Mouse (Mus musculus) midbrain, embryonic 14.5 days (tissue): ENCODE results near the gene Dnajb12. TPM values are rescaled to one million over a fixed set of nuclear protein-coding genes. Genes with fewer than 3 reads are reported as not detected.

Experiments used
- ATAC-seq: fragments of 200-750 bp; cut with Nextera tagmentation; 2 replicates; pipeline ENCODE4 v1.8.0; 2017; ENCODE audit warnings: moderate number of reproducible peaks, moderate library complexity; ENCODE audit not compliant: low FRiP score, low TSS enrichment
- DNase-seq: peaks from one replicate; pipeline ENCODE4 v3.0.0-alpha.2; 2015
- H3K27ac ChIP-seq: fragments of 300-500 bp; sonication (generic); replicated peaks from 2 replicates; pipeline ENCODE4 v1.5.1; 2014; ENCODE audit warnings: mild to moderate bottlenecking, low read depth, low read length, moderate library complexity
- H3K27me3 ChIP-seq: fragments of 300-500 bp; sonication (generic); 2 replicates; pipeline ENCODE4 v1.6.1; 2014; ENCODE audit warnings: low read length, control low read depth, mixed read lengths; ENCODE audit not compliant: control insufficient read depth, insufficient read depth
- H3K36me3 ChIP-seq: fragments of 300-500 bp; sonication (generic); 2 replicates; pipeline ENCODE4 v1.6.1; 2014; ENCODE audit warnings: low read length, control low read depth; ENCODE audit not compliant: control insufficient read depth, insufficient read depth
- H3K4me1 ChIP-seq: fragments of 300-500 bp; sonication (generic); 2 replicates; pipeline ENCODE4 v1.6.1; 2014; ENCODE audit warnings: mild to moderate bottlenecking, antibody characterized with exemption, low read length, control low read depth; ENCODE audit not compliant: control insufficient read depth, insufficient read depth
- H3K4me2 ChIP-seq: fragments of 300-500 bp; sonication (generic); 2 replicates; pipeline ENCODE4 v1.6.1; 2014; ENCODE audit warnings: mild to moderate bottlenecking, low read length, moderate library complexity
- H3K4me3 ChIP-seq: fragments of 300-500 bp; sonication (generic); replicated peaks from 2 replicates; pipeline ENCODE4 v1.5.1; 2014; ENCODE audit warnings: low read depth, low read length
- H3K9ac ChIP-seq: fragments of 300-500 bp; sonication (generic); replicated peaks from 2 replicates; pipeline ENCODE4 v1.6.1; 2014; ENCODE audit warnings: mild to moderate bottlenecking, low read length, moderate library complexity
- H3K9me3 ChIP-seq: fragments of 300-500 bp; sonication (generic); 2 replicates; pipeline ENCODE4 v1.6.1; 2016; ENCODE audit warnings: low read length, control low read depth, mixed read lengths; ENCODE audit not compliant: control insufficient read depth
- WGBS: fragments of 180-500 bp; shearing (Covaris S2); extraction: QIAGEN DNeasy Blood & Tissue Kit; methylation state at CpG from one replicate; pipeline ENCODE4 v1.1.7; 2014; 5-methylcytosine and 5-hydroxymethylcytosine counted together
- polyA plus RNA-seq: library from polyadenylated mRNA; unstranded; fragments of >200 nt; fragmentation: Nextera tagmentation; extraction: Ambion mirVana; gene quantifications from 2 replicates; pipeline ENCODE4 v1.2.1, GENCODE M21; 2014

Dnajb12 gene
- polyA plus RNA-seq, 1 experiment from 2014 or later = 20.5 TPM

- Histone ChIP-seq H3K4me2 (peak overlapping the region; percentile 52), H3K36me3 (no peaks in the 10 kb centered on the region), H3K27ac (peak overlapping the region; percentile 71; the same call in 1 of the 2 replicates), H3K4me3 (peak overlapping the region; percentile 14; the same call in 1 of the 2 replicates), H3K4me1 (peaks cover 16% of the 10 kb centered on the region), H3K27me3 (no peaks in the 10 kb centered on the region), H3K9me3 (no peaks in the 10 kb centered on the region), H3K9ac (peak overlapping the region; percentile 39)
- DNase-seq (peak; percentile 80), ATAC-seq (peak; percentile 49)
- 37% methylated on average over 13 of the region's 13 CpGs for WGBS
Observed at GRCm38 (mm10) chr10:59943421-59943989, 64.1 kb downstream of the Dnajb12 start.

GRCm38 (mm10) chr10:59945416-59945815 is 66.1 kb downstream of the Dnajb12 start:
- no peak for ATAC-seq
- Histone ChIP-seq H3K4me3 (no peak overlapping the region), H3K9me3 (no peaks in the 10 kb centered on the region), H3K4me2 (no peak overlapping the region), H3K27ac (no peak overlapping the region), H3K4me1 (peaks cover 30% of the 10 kb centered on the region), H3K36me3 (no peaks in the 10 kb centered on the region), H3K27me3 (no peaks in the 10 kb centered on the region), H3K9ac (no peak overlapping the region)
- 95% methylated on average over 3 of the region's 3 CpGs for WGBS
- no peak for DNase-seq

- no peak for ATAC-seq
- Histone ChIP-seq H3K9ac (no peak overlapping the region), H3K4me2 (no peak overlapping the region), H3K27ac (no peak overlapping the region), H3K27me3 (no peaks in the 10 kb centered on the region), H3K4me3 (no peak overlapping the region), H3K4me1 (peaks cover 32% of the 10 kb centered on the region), H3K9me3 (no peaks in the 10 kb centered on the region), H3K36me3 (no peaks in the 10 kb centered on the region)
- WGBS = 95% methylated on average over 5 of the region's 5 CpGs
- DNase-seq = no peak
Observed at GRCm38 (mm10) chr10:59946362-59946761, 67.0 kb downstream of the Dnajb12 start.

GRCm38 (mm10) chr10:59947296-59948073 is 68.1 kb downstream of the Dnajb12 start:
- Histone ChIP-seq H3K4me2 (no peak overlapping the region), H3K9ac (no peak overlapping the region), H3K27me3 (no peaks in the 10 kb centered on the region), H3K27ac (0 out of 2 replicates have a peak overlapping the region, but pooled peaks have one; percentile 41), H3K9me3 (no peaks in the 10 kb centered on the region), H3K4me1 (peaks cover 27% of the 10 kb centered on the region), H3K4me3 (no peak overlapping the region), H3K36me3 (no peaks in the 10 kb centered on the region)
- ATAC-seq (no peak), DNase-seq (no peak)
- 64% methylated on average over 7 of the region's 7 CpGs for whole genome bisulfite sequencing

GRCm38 (mm10) chr10:59948363-59949254 is 69.3 kb downstream of the Dnajb12 start:
- peak overlapping the region; percentile 90 for H3K4me2 ChIP-seq
- H3K27ac ChIP-seq = no peak overlapping the region
- H3K27me3 ChIP-seq = no peaks in the 10 kb centered on the region
- H3K4me3 ChIP-seq = no peak overlapping the region
- H3K36me3 ChIP-seq = no peaks in the 10 kb centered on the region
- H3K4me1 ChIP-seq = peaks cover 22% of the 10 kb centered on the region
- DNase-seq = no peak
- WGBS = 54% methylated on average over 6 of the region's 6 CpGs
- H3K9ac ChIP-seq = no peak overlapping the region
- H3K9me3 ChIP-seq = no peaks in the 10 kb centered on the region
- no peak for ATAC-seq

Other genes starting within 250 kb of the Dnajb12 start
- 58.2 and 69.3 TPM in 2 replicates for gene Micu1, start 177.1 kb upstream of the Dnajb12 start, polyA plus RNA-seq
- 6.2 and 7.3 TPM in 2 replicates for gene Ddit4, start 72.3 kb downstream of the Dnajb12 start, polyA plus RNA-seq
- 48.2 and 48.4 TPM in 2 replicates for gene Ascc1, start 123.2 kb downstream of the Dnajb12 start, polyA plus RNA-seq
- 97.2 and 105 TPM in 2 replicates for gene Anapc16, start 123.6 kb downstream of the Dnajb12 start, polyA plus RNA-seq
- 67.3 and 67.5 TPM in 2 replicates for gene Spock2, start 226.7 kb downstream of the Dnajb12 start, polyA plus RNA-seq